Mouse (Mus musculus) cerebellum, adult 11-12 months (tissue): ENCODE measurements around the gene Hdgfl2.
A peak's percentile ranks its signal among the peaks of the same experiment; 100 is the strongest.

Experiments
- DNase-seq: peaks from one replicate; pipeline ENCODE4 v3.0.0; 2022

The Hdgfl2 gene

GRCm38 (mm10) chr17:56078880-56079795, at the start of gene Hdgfl2:
TSS of gene Hdgfl2 (plus strand) at chr17:56079634.
- DNase-seq, result peak; percentile 100

- peak; percentile 63 for DNase-seq
Measured at GRCm38 (mm10) chr17:56030238-56030870, 49.1 kb upstream of the Hdgfl2 start.

GRCm38 (mm10) chr17:56030919-56031318, 48.5 kb upstream of the Hdgfl2 start:
- DNase-seq, result peak; percentile 58

GRCm38 (mm10) chr17:56031431-56031830, 48.0 kb upstream of the Hdgfl2 start:
- peak; percentile 38 for DNase-seq

GRCm38 (mm10) chr17:56032127-56032733, 47.2 kb upstream of the Hdgfl2 start:
- peak; percentile 36 for DNase-seq

- DNase-seq, result peak; percentile 22
Measured at GRCm38 (mm10) chr17:56032831-56033230, 46.6 kb upstream of the Hdgfl2 start.

- DNase-seq, result peak; percentile 27
Measured at GRCm38 (mm10) chr17:56034040-56034725, 45.3 kb upstream of the Hdgfl2 start.

GRCm38 (mm10) chr17:56034726-56035100, 44.7 kb upstream of the Hdgfl2 start:
- DNase-seq, result peak; percentile 40

- DNase-seq, result peak; percentile 22
Measured at GRCm38 (mm10) chr17:56035216-56035615, 44.2 kb upstream of the Hdgfl2 start.

GRCm38 (mm10) chr17:56036176-56036900, 43.1 kb upstream of the Hdgfl2 start, which contains the start of gene Sh3gl1:
TSS of gene Sh3gl1 (minus strand) at chr17:56036635.
- peak; percentile 99 for DNase-seq

GRCm38 (mm10) chr17:56036901-56037287, 42.5 kb upstream of the Hdgfl2 start:
- no peak for DNase-seq

- peak; percentile 69 for DNase-seq
Measured at GRCm38 (mm10) chr17:56038583-56039261, 40.7 kb upstream of the Hdgfl2 start.

GRCm38 (mm10) chr17:56039345-56039744, 40.1 kb upstream of the Hdgfl2 start:
- no peak for DNase-seq

- peak; percentile 97 for DNase-seq
Measured at GRCm38 (mm10) chr17:56040030-56040856, 39.2 kb upstream of the Hdgfl2 start, which contains the start of gene Chaf1a. TSS of gene Chaf1a (plus strand) at chr17:56040439.

- no peak for DNase-seq
Measured at GRCm38 (mm10) chr17:56040857-56041163, 38.6 kb upstream of the Hdgfl2 start.

- no peak for DNase-seq
Measured at GRCm38 (mm10) chr17:56051369-56051768, 28.1 kb upstream of the Hdgfl2 start.

GRCm38 (mm10) chr17:56054938-56055337, 24.5 kb upstream of the Hdgfl2 start:
- no peak for DNase-seq

- DNase-seq, result no peak
Measured at GRCm38 (mm10) chr17:56055945-56056678, 23.3 kb upstream of the Hdgfl2 start.

- peak; percentile 74 for DNase-seq
Measured at GRCm38 (mm10) chr17:56057381-56058120, 21.9 kb upstream of the Hdgfl2 start.
